Mouse (Mus musculus): ENCODE data around the gene Lck. TPM values are rescaled to one million over a fixed set of nuclear protein-coding genes. Genes with fewer than 3 reads are reported as not detected.

Gene Lck
- polyA plus RNA-seq, 1 experiment from 2014 or later = 3.1 TPM

GRCm38 (mm10) chr4:129500017-129500416 is 73.4 kb downstream of the Lck start:
- Histone ChIP-seq H3K27ac (ENCODE audit: low read length) (peak overlapping the region; percentile 81), H3K27me3 (ENCODE audit: control insufficient read depth, insufficient read depth, low read depth, low read length) (no peaks in the 10 kb centered on the region), H3K9ac (ENCODE audit: low read depth, low read length) (no peak overlapping the region), H3K4me2 (ENCODE audit: low read depth, low read length) (peak overlapping the region; percentile 87), H3K4me1 (ENCODE audit: control insufficient read depth, low read depth, low read length) (peaks cover 14% of the 10 kb centered on the region), H3K36me3 (ENCODE audit: control insufficient read depth, insufficient read depth) (no peaks in the 10 kb centered on the region), H3K4me3 (ENCODE audit: low read depth, low read length) (peak overlapping the region; percentile 65), H3K9me3 (replicated peaks; ENCODE audit: control insufficient read depth, low read length) (no peaks in the 10 kb centered on the region)
- ATAC-seq (ENCODE audit: low read depth) = no peak
- WGBS (ENCODE audit: insufficient replicate concordance) = 77% methylated on average over 8 of the region's 8 CpGs

GRCm38 (mm10) chr4:129498941-129499340 is 74.5 kb downstream of the Lck start:
- H3K27me3 ChIP-seq (ENCODE audit: control insufficient read depth, insufficient read depth, low read depth, low read length) = no peaks in the 10 kb centered on the region
- peak overlapping the region; percentile 34; the same call in 1 of the 2 replicates for H3K27ac ChIP-seq (ENCODE audit: low read length)
- H3K9ac ChIP-seq (ENCODE audit: low read depth, low read length) = no peak overlapping the region
- H3K9me3 ChIP-seq (replicated peaks; ENCODE audit: control insufficient read depth, low read length) = no peaks in the 10 kb centered on the region
- H3K4me2 ChIP-seq (ENCODE audit: low read depth, low read length) = no peak overlapping the region
- no peak overlapping the region for H3K4me3 ChIP-seq (ENCODE audit: low read depth, low read length)
- 62% methylated on average over 3 of the region's 3 CpGs for WGBS (ENCODE audit: insufficient replicate concordance)
- no peaks in the 10 kb centered on the region for H3K36me3 ChIP-seq (ENCODE audit: control insufficient read depth, insufficient read depth)
- 0 out of 2 replicates have a peak, but pooled peaks have one; percentile 3 for ATAC-seq (ENCODE audit: low read depth)
- peaks cover 14% of the 10 kb centered on the region for H3K4me1 ChIP-seq (ENCODE audit: control insufficient read depth, low read depth, low read length)

Small RNAs within 50 kb of the gene (microRNA-seq; reads per million reads assigned to microRNA genes)
- gene Mir8119 = not detected

Other genes starting within 250 kb of the Lck start
- 214 and 238 TPM in 2 replicates for gene Rbbp4, start 238.3 kb downstream of the Lck start, polyA plus RNA-seq (2015; fragmentation: Nextera tagmentation; extraction: Ambion mirVana)
- 22.5 and 23.0 TPM in 2 replicates for gene Zbtb8os, start 237.9 kb downstream of the Lck start, polyA plus RNA-seq (2015; fragmentation: Nextera tagmentation; extraction: Ambion mirVana)
- 2.2 and 2.7 TPM in 2 replicates for gene Zbtb8a, start 195.5 kb downstream of the Lck start, polyA plus RNA-seq (2015; fragmentation: Nextera tagmentation; extraction: Ambion mirVana)
- 1.3 and 1.4 TPM in 2 replicates for gene Zbtb8b, start 132.8 kb downstream of the Lck start, polyA plus RNA-seq (2015; fragmentation: Nextera tagmentation; extraction: Ambion mirVana)
- gene Bsdc1, start 112.1 kb downstream of the Lck start, polyA plus RNA-seq (2015; fragmentation: Nextera tagmentation; extraction: Ambion mirVana) = 79.2 and 87.0 TPM in 2 replicates
- 0.13 TPM in 1 of 2 replicates, not detected in the other for gene Tssk3, start 82.6 kb downstream of the Lck start, polyA plus RNA-seq (2015; fragmentation: Nextera tagmentation; extraction: Ambion mirVana)
- 0.23 and 0.60 TPM in 2 replicates for gene Fam229a, start 82.5 kb downstream of the Lck start, polyA plus RNA-seq (2015; fragmentation: Nextera tagmentation; extraction: Ambion mirVana)
- gene Marcksl1, start 60.1 kb downstream of the Lck start, polyA plus RNA-seq (2015; fragmentation: Nextera tagmentation; extraction: Ambion mirVana) = 36.6 and 41.4 TPM in 2 replicates
- gene Hdac1, start 30.9 kb downstream of the Lck start, polyA plus RNA-seq (2015; fragmentation: Nextera tagmentation; extraction: Ambion mirVana) = 82.1 and 89.8 TPM in 2 replicates
- gene Fam167b, start 4.9 kb upstream of the Lck start, polyA plus RNA-seq (2015; fragmentation: Nextera tagmentation; extraction: Ambion mirVana) = 6.9 and 7.5 TPM in 2 replicates
- 133 and 142 TPM in 2 replicates for gene Eif3i, start 27.0 kb upstream of the Lck start, polyA plus RNA-seq (2015; fragmentation: Nextera tagmentation; extraction: Ambion mirVana)
- 104 and 106 TPM in 2 replicates for gene Tmem234, start 27.0 kb upstream of the Lck start, polyA plus RNA-seq (2015; fragmentation: Nextera tagmentation; extraction: Ambion mirVana)
- gene Dcdc2b, start 40.6 kb upstream of the Lck start, polyA plus RNA-seq (2015; fragmentation: Nextera tagmentation; extraction: Ambion mirVana) = 0.46 and 0.91 TPM in 2 replicates
- 7.5 and 8.0 TPM in 2 replicates for gene Iqcc, start 45.5 kb upstream of the Lck start, polyA plus RNA-seq (2015; fragmentation: Nextera tagmentation; extraction: Ambion mirVana)
- 11.2 and 12.7 TPM in 2 replicates for gene Ccdc28b, start 50.3 kb upstream of the Lck start, polyA plus RNA-seq (2015; fragmentation: Nextera tagmentation; extraction: Ambion mirVana)
- 22.1 and 24.2 TPM in 2 replicates for gene Txlna, start 67.4 kb upstream of the Lck start, polyA plus RNA-seq (2015; fragmentation: Nextera tagmentation; extraction: Ambion mirVana)
- gene Kpna6, start 99.1 kb upstream of the Lck start, polyA plus RNA-seq (2015; fragmentation: Nextera tagmentation; extraction: Ambion mirVana) = 6.9 and 7.0 TPM in 2 replicates
- 3.3 TPM in 2 replicates for gene Tmem39b, start 123.2 kb upstream of the Lck start, polyA plus RNA-seq (2015; fragmentation: Nextera tagmentation; extraction: Ambion mirVana)
- 19.6 and 20.2 TPM in 2 replicates for gene Khdrbs1, start 168.7 kb upstream of the Lck start, polyA plus RNA-seq (2015; fragmentation: Nextera tagmentation; extraction: Ambion mirVana)
- 143 and 159 TPM in 2 replicates for gene Ptp4a2, start 237.6 kb upstream of the Lck start, polyA plus RNA-seq (2015; fragmentation: Nextera tagmentation; extraction: Ambion mirVana)